Mouse (Mus musculus): Measurements from ENCODE around the gene Ubox5. TPM values are rescaled to one million over a fixed set of nuclear protein-coding genes. Genes with fewer than 3 reads are reported as not detected.
"Not testable (repeated sequence)": the region's sequence is repeated elsewhere in the genome, so short reads cannot be mapped to it uniquely, and the experiment has no call there.

Ubox5 gene
- polyA plus RNA-seq, 1 experiment from 2014 or later, result 4.1 TPM

DNA sequence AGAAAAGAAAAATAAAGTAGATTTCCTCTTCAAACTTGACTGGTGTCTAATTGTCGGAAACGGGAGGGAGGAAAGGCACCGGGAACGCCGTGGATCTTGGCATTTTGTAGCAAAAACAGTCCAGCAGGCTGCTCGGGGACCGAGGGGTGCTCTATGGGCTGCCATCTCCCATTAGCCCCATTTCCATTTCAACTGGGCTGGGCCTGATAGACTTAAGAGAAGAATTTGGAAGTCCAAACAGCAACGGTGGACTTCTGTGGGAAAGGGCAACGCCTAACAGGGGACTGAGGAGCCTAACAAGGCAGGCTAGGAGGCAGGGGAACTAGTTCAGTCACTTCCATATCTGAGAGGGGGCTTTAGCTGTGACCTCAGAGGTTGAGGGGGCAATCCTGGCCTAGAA, 52.8 kb downstream of the Ubox5 start:
- peaks cover 73% of the 10 kb centered on the region for H3K27me3 ChIP-seq (ENCODE audit: control insufficient read depth, insufficient read depth, low read depth, low read length)

DNA sequence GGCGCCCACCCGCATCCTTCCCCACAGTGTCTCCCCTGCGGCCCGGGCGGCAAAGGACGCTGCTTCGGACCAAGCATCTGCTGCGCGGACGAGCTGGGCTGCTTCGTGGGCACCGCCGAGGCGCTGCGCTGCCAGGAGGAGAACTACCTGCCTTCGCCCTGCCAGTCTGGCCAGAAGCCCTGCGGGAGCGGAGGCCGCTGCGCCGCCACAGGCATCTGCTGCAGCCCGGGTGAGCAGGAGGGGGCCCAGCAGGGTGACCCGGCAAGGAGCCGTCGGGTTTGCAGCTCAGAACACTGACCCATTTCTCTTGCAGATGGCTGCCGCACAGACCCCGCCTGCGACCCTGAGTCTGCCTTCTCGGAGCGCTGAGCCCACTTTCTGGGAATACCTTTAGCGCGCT, 53.3 kb downstream of the Ubox5 start:
- whole genome bisulfite sequencing (ENCODE audit: insufficient replicate concordance), result 6% methylated on average over 27 of the region's 32 CpGs
- not testable (repeated sequence) for H3K9ac ChIP-seq (ENCODE audit: low read depth, low read length); H3K9me3 ChIP-seq (replicated peaks; ENCODE audit: control insufficient read depth, low read length); H3K27ac ChIP-seq (ENCODE audit: low read length); H3K4me1 ChIP-seq (ENCODE audit: control insufficient read depth, low read depth, low read length); H3K36me3 ChIP-seq (ENCODE audit: control insufficient read depth, insufficient read depth); ATAC-seq (ENCODE audit: low read depth)
- Histone ChIP-seq H3K4me3 (ENCODE audit: low read depth, low read length) (peak overlapping the region; percentile 23; the same call in 1 of the 2 replicates), H3K4me2 (ENCODE audit: low read depth, low read length) (peak overlapping the region; percentile 42), H3K27me3 (ENCODE audit: control insufficient read depth, insufficient read depth, low read depth, low read length) (peaks cover 69% of the 10 kb centered on the region)

More for the DNA sequence above, 52.8 kb downstream of the Ubox5 start:
- Histone ChIP-seq H3K36me3 (ENCODE audit: control insufficient read depth, insufficient read depth) (no peaks in the 10 kb centered on the region), H3K27ac (ENCODE audit: low read length) (no peak overlapping the region), H3K4me1 (ENCODE audit: control insufficient read depth, low read depth, low read length) (peaks cover 6% of the 10 kb centered on the region), H3K4me3 (ENCODE audit: low read depth, low read length) (no peak overlapping the region), H3K9me3 (replicated peaks; ENCODE audit: control insufficient read depth, low read length) (no peaks in the 10 kb centered on the region), H3K9ac (ENCODE audit: low read depth, low read length) (no peak overlapping the region), H3K4me2 (ENCODE audit: low read depth, low read length) (peak overlapping the region; percentile 42; the same call in 1 of the 2 replicates)
- 5% methylated on average over 9 of the region's 9 CpGs for WGBS (ENCODE audit: insufficient replicate concordance)
- ATAC-seq (ENCODE audit: low read depth), result no peak

DNA sequence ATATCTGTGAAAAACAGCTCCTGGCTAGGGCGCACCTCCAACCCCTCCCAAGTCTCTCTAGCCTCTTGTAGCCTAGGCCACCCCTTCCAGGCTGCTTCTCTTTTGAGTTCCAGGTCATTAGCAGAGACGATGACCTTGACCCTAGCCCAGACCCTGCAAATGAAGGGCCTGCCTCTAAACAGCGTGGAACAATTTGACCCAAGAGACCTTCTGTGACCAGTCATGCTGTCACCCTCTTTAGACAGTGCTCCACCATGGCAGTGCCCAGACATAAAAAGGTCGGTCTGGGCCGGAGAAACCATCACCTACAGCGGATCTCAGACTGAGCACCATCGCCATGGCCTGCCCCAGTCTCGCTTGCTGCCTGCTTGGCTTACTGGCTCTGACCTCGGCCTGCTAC, 54.0 kb downstream of the Ubox5 start, which contains the start of gene Oxt:
TSS of gene Oxt (plus strand) at position 301 of the 400 bp plus-strand sequence.
- Histone ChIP-seq H3K9me3 (replicated peaks; ENCODE audit: control insufficient read depth, low read length) (no peaks in the 10 kb centered on the region), H3K4me2 (ENCODE audit: low read depth, low read length) (peak within 1 kb of the TSS; percentile 42), H3K4me3 (ENCODE audit: low read depth, low read length) (peak within 1 kb of the TSS; percentile 23; the same call in 1 of the 2 replicates), H3K36me3 (ENCODE audit: control insufficient read depth, insufficient read depth) (no peaks in the 10 kb centered on the region), H3K27ac (ENCODE audit: low read length) (no peak within 1 kb of the TSS), H3K9ac (ENCODE audit: low read depth, low read length) (no peak within 1 kb of the TSS), H3K4me1 (ENCODE audit: control insufficient read depth, low read depth, low read length) (peaks cover 6% of the 10 kb centered on the region), H3K27me3 (ENCODE audit: control insufficient read depth, insufficient read depth, low read depth, low read length) (peaks cover 62% of the 10 kb centered on the region)
- no peak for ATAC-seq (ENCODE audit: low read depth)
- 53% methylated on average over 9 of the region's 9 CpGs for WGBS (ENCODE audit: insufficient replicate concordance)

DNA sequence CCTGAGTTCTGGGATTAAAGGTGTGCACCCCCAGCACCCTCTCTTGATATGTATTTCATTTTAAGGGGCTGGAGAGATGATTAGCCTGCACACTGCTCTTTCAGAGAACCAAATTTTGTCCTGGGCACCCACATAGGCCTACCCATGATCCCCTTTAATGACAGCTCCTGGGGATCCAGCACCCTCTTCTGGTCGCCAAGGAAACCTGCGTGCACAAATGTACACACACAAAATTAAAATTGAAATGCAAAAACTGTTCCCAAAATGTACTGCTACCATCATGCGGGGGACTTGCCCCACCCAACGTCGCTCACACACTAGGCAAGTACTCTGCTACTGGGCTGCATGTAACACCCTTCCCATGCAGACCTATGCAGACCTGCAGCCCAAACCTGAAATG, 54.9 kb downstream of the Ubox5 start:
- no peak overlapping the region for H3K27ac ChIP-seq (ENCODE audit: low read length)
- 59% methylated on average over 5 of the region's 5 CpGs for WGBS (ENCODE audit: insufficient replicate concordance)
- H3K4me2 ChIP-seq (ENCODE audit: low read depth, low read length), result no peak overlapping the region
- no peak for ATAC-seq (ENCODE audit: low read depth)
- H3K4me1 ChIP-seq (ENCODE audit: control insufficient read depth, low read depth, low read length), result peaks cover 6% of the 10 kb centered on the region
- H3K36me3 ChIP-seq (ENCODE audit: control insufficient read depth, insufficient read depth), result no peaks in the 10 kb centered on the region
- H3K4me3 ChIP-seq (ENCODE audit: low read depth, low read length), result no peak overlapping the region
- no peak overlapping the region for H3K9ac ChIP-seq (ENCODE audit: low read depth, low read length)
- peaks cover 53% of the 10 kb centered on the region for H3K27me3 ChIP-seq (ENCODE audit: control insufficient read depth, insufficient read depth, low read depth, low read length)
- H3K9me3 ChIP-seq (replicated peaks; ENCODE audit: control insufficient read depth, low read length), result no peaks in the 10 kb centered on the region

DNA sequence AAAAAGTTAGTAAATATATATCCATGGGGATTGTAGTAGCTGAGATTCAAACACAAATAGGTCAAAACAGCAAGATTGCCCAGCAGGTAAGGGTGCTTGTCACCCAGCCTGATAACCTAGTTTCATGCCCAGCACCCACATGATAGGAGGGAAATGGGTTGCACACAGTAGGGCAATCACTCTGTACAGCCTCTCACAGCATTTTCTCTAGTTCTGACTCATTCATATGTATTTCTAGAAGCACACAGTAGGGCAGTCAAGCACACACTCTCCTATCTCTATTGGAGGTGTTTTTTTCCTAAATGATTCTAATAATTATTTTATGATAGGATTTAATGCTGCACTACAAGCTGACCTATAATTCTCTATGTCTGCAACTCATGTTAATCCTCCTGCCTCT, 59.9 kb downstream of the Ubox5 start:
- Histone ChIP-seq H3K36me3 (ENCODE audit: control insufficient read depth, insufficient read depth) (0 out of 2 replicates have a peak, but pooled peaks cover 8% of the 10 kb centered on the region), H3K27ac (ENCODE audit: low read length) (no peak overlapping the region), H3K9ac (ENCODE audit: low read depth, low read length) (no peak overlapping the region), H3K9me3 (replicated peaks; ENCODE audit: control insufficient read depth, low read length) (no peaks in the 10 kb centered on the region), H3K27me3 (ENCODE audit: control insufficient read depth, insufficient read depth, low read depth, low read length) (peaks cover 3% of the 10 kb centered on the region; the same call in 1 of the 2 replicates), H3K4me2 (ENCODE audit: low read depth, low read length) (no peak overlapping the region), H3K4me3 (ENCODE audit: low read depth, low read length) (no peak overlapping the region), H3K4me1 (ENCODE audit: control insufficient read depth, low read depth, low read length) (peaks cover 1% of the 10 kb centered on the region; the same call in 1 of the 2 replicates)
- no peak for ATAC-seq (ENCODE audit: low read depth)

DNA sequence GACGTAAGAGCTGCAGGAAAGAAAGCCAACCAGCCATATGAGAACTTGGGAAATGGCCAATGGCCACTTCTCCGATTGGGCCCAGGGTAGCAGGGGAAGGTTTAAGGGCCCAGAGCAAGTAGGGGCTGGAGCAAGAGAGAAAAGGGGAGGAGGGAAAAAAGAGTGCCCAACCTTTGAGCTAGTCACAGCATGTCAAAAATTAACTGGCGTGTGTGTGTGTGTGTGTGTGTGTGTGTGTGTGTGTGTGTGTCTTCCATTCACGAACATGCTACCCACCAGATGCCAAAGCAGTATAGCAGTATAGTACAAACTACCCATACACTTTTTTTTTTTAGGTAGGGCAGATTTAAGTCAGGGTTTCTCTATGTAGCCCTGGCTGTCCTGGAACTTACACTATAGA, 60.9 kb downstream of the Ubox5 start:
- no peaks in the 10 kb centered on the region for H3K9me3 ChIP-seq (replicated peaks; ENCODE audit: control insufficient read depth, low read length)
- no peak overlapping the region for H3K4me2 ChIP-seq (ENCODE audit: low read depth, low read length)
- H3K36me3 ChIP-seq (ENCODE audit: control insufficient read depth, insufficient read depth), result 0 out of 2 replicates have a peak, but pooled peaks cover 8% of the 10 kb centered on the region
- H3K27me3 ChIP-seq (ENCODE audit: control insufficient read depth, insufficient read depth, low read depth, low read length), result peaks cover 2% of the 10 kb centered on the region; the same call in 1 of the 2 replicates
- WGBS (ENCODE audit: insufficient replicate concordance), result 68% methylated on average over 4 of the region's 4 CpGs
- H3K9ac ChIP-seq (ENCODE audit: low read depth, low read length), result no peak overlapping the region
- H3K4me1 ChIP-seq (ENCODE audit: control insufficient read depth, low read depth, low read length), result peaks cover 8% of the 10 kb centered on the region
- H3K4me3 ChIP-seq (ENCODE audit: low read depth, low read length), result no peak overlapping the region
- H3K27ac ChIP-seq (ENCODE audit: low read length), result no peak overlapping the region
- ATAC-seq (ENCODE audit: low read depth), result no peak

DNA sequence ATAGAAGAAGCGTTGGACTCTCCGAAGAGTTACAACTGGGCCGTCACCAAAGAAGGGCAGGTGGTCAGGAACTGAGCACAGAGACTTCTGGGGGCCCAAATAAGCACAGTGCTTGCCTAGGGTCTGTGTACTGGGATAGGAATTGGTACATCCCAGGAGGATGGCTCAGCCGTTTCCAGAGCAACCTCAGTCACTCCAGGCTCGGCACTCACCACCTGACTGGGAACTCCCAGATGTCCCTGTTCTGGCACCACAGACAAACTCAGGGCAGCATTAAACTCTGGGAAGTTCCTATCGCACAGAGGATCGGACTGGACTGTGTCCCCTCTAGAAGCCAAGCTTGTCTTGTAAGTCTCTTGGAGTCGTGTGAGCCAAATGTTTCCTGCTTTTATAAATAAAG, 64.9 kb downstream of the Ubox5 start:
- 85% methylated on average over 8 of the region's 8 CpGs for WGBS (ENCODE audit: insufficient replicate concordance)
- peak overlapping the region; percentile 84; the same call in 1 of the 2 replicates for H3K4me2 ChIP-seq (ENCODE audit: low read depth, low read length)
- H3K9ac ChIP-seq (ENCODE audit: low read depth, low read length), result no peak overlapping the region; the same call in 1 of the 2 replicates
- no peaks in the 10 kb centered on the region for H3K27me3 ChIP-seq (ENCODE audit: control insufficient read depth, insufficient read depth, low read depth, low read length)
- no peak overlapping the region for H3K4me3 ChIP-seq (ENCODE audit: low read depth, low read length)
- H3K36me3 ChIP-seq (ENCODE audit: control insufficient read depth, insufficient read depth), result 0 out of 2 replicates have a peak, but pooled peaks cover 8% of the 10 kb centered on the region
- no peaks in the 10 kb centered on the region for H3K9me3 ChIP-seq (replicated peaks; ENCODE audit: control insufficient read depth, low read length)
- peaks cover 16% of the 10 kb centered on the region for H3K4me1 ChIP-seq (ENCODE audit: control insufficient read depth, low read depth, low read length)
- ATAC-seq (ENCODE audit: low read depth), result no peak
- H3K27ac ChIP-seq (ENCODE audit: low read length), result no peak overlapping the region

DNA sequence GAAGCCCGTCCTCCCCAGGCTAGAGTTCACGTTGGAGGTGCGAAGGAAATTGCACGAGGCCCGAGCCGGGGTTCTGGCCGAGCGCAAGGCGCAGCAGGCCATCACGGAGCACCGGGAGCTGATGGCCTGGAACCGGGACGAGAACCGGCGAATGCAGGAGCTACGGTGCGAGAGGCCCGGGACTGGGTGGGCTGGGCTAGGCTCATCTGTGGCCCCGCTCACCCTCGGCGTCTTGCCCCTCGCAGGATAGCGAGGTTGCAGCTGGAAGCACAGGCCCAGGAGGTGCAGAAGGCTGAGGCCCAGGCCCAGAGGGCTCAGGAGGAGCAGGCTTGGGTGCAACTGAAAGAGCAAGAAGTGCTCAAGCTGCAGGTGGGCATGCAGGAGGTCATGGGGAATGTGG, 65.8 kb downstream of the Ubox5 start:
- peaks cover 16% of the 10 kb centered on the region for H3K4me1 ChIP-seq (ENCODE audit: control insufficient read depth, low read depth, low read length)
- under 1% methylated on average over 23 of the region's 23 CpGs for WGBS (ENCODE audit: insufficient replicate concordance)
- ATAC-seq (ENCODE audit: low read depth), result peak; percentile 10; the same call in 1 of the 2 replicates
- H3K27ac ChIP-seq (ENCODE audit: low read length), result peak overlapping the region; percentile 39; the same call in 1 of the 2 replicates
- H3K9me3 ChIP-seq (replicated peaks; ENCODE audit: control insufficient read depth, low read length), result no peaks in the 10 kb centered on the region
- H3K9ac ChIP-seq (ENCODE audit: low read depth, low read length), result peak overlapping the region; percentile 89
- peak overlapping the region; percentile 84 for H3K4me2 ChIP-seq (ENCODE audit: low read depth, low read length)
- H3K27me3 ChIP-seq (ENCODE audit: control insufficient read depth, insufficient read depth, low read depth, low read length), result no peaks in the 10 kb centered on the region
- 0 out of 2 replicates have a peak, but pooled peaks cover 8% of the 10 kb centered on the region for H3K36me3 ChIP-seq (ENCODE audit: control insufficient read depth, insufficient read depth)
- H3K4me3 ChIP-seq (ENCODE audit: low read depth, low read length), result peak overlapping the region; percentile 87

DNA sequence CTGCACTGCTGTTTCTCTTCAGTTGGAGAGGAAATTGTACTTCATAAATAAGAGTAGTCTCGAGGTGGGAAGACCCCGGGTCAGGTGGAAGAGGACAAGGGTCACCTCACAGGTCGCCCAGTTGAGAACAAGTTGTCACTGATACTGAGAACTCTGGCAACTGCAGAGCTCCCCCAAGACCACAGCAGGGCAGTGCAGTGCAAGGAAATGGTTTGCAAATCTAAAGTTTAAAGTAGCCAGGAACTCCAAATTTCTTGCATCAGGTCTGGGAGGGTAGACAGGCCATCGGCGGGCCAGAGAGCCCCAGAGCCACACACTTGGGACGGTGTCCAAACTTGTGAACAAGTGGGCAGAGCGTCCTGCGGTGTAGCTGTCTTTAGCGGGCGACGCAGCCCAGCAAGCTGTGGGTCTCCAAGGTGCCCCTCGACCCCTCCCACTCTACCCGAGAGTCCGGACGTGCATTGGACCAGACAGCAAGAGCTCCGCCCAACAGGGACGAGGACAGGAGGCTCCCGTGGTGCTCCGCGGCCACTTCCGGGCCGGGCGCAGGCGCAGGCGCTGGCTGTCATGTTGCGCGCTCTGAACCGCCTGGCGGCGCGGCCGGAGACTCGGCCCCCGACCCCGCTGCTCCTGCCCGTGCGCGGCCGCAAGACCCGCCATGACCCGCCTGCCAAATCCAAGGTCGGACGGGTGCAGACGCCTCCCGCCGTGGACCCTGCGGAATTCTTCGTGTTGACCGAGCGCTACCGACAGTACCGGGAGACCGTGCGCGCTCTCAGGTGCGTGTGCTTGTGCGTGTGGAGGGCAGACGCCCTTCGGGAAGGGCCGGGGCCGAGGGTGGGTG, 66.4 kb downstream of the Ubox5 start, which contains the start of gene Mrps26:
TSS of gene Mrps26 (plus strand) at position 531 of the 844 bp plus-strand sequence.
- Histone ChIP-seq H3K4me2 (ENCODE audit: low read depth, low read length) (peak within 1 kb of the TSS; percentile 84), H3K9me3 (replicated peaks; ENCODE audit: control insufficient read depth, low read length) (no peaks in the 10 kb centered on the region), H3K27ac (ENCODE audit: low read length) (peak within 1 kb of the TSS; percentile 61), H3K27me3 (ENCODE audit: control insufficient read depth, insufficient read depth, low read depth, low read length) (no peaks in the 10 kb centered on the region), H3K4me3 (ENCODE audit: low read depth, low read length) (peak within 1 kb of the TSS; percentile 87), H3K36me3 (ENCODE audit: control insufficient read depth, insufficient read depth) (0 out of 2 replicates have a peak, but pooled peaks cover 8% of the 10 kb centered on the region), H3K4me1 (ENCODE audit: control insufficient read depth, low read depth, low read length) (peaks cover 16% of the 10 kb centered on the region), H3K9ac (ENCODE audit: low read depth, low read length) (peak within 1 kb of the TSS; percentile 89)
- peak; percentile 99 for ATAC-seq (ENCODE audit: low read depth)
- 0% methylated on average over 61 of the region's 61 CpGs for WGBS (ENCODE audit: insufficient replicate concordance)

Data from liver, embryonic 16.5 days (tissue).